Mouse (Mus musculus) midbrain, embryonic 12.5 days (tissue): ENCODE results near the gene Hspb7. TPM values are rescaled to one million over a fixed set of nuclear protein-coding genes. Genes with fewer than 3 reads are reported as not detected.

ENCODE experiments used
- ATAC-seq: fragments of 200-750 bp; cut with Nextera tagmentation; 2 replicates; pipeline ENCODE4 v1.8.0; 2017; ENCODE audit warnings: low read depth, moderate TSS enrichment, moderate library complexity; ENCODE audit not compliant: low FRiP score
- H3K27ac ChIP-seq: fragments of 300-500 bp; sonication (generic); replicated peaks from 2 replicates; pipeline ENCODE4 v1.5.1; 2016; ENCODE audit warnings: mild to moderate bottlenecking
- H3K27me3 ChIP-seq: fragments of 300-500 bp; sonication (generic); 2 replicates; pipeline ENCODE4 v1.6.1; 2016; ENCODE audit warnings: mild to moderate bottlenecking
- H3K36me3 ChIP-seq: fragments of 300-500 bp; sonication (generic); 2 replicates; pipeline ENCODE4 v1.6.1; 2016
- H3K4me1 ChIP-seq: fragments of 300-500 bp; sonication (generic); 2 replicates; pipeline ENCODE4 v1.6.1; 2016
- H3K4me2 ChIP-seq: fragments of 300-500 bp; sonication (generic); replicated peaks from 2 replicates; pipeline ENCODE4 v1.6.1; 2016; ENCODE audit warnings: mild to moderate bottlenecking, moderate library complexity
- H3K4me3 ChIP-seq: fragments of 300-500 bp; sonication (generic); 2 replicates; pipeline ENCODE4 v1.5.1; 2016; ENCODE audit warnings: mild to moderate bottlenecking
- H3K9ac ChIP-seq: fragments of 300-500 bp; sonication (generic); replicated peaks from 2 replicates; pipeline ENCODE4 v1.6.1; 2016; ENCODE audit warnings: mild to moderate bottlenecking, moderate library complexity
- H3K9me3 ChIP-seq: fragments of 300-500 bp; sonication (generic); 2 replicates; pipeline ENCODE4 v1.6.1; 2016; ENCODE audit warnings: mild to moderate bottlenecking
- WGBS: fragments of 180-500 bp; shearing (Covaris S2); methylation state at CpG from one replicate; pipeline ENCODE4 v1.1.7; 2016; 5-methylcytosine and 5-hydroxymethylcytosine counted together
- polyA plus RNA-seq: library from polyadenylated mRNA; unstranded; fragments of >200 nt; fragmentation: Nextera tagmentation; extraction: Ambion mirVana; gene quantifications from 2 replicates; pipeline ENCODE4 v1.2.1, GENCODE M21; 2016

Hspb7 gene
- polyA plus RNA-seq, 1 experiment from 2014 or later = 0.13 TPM

DNA sequence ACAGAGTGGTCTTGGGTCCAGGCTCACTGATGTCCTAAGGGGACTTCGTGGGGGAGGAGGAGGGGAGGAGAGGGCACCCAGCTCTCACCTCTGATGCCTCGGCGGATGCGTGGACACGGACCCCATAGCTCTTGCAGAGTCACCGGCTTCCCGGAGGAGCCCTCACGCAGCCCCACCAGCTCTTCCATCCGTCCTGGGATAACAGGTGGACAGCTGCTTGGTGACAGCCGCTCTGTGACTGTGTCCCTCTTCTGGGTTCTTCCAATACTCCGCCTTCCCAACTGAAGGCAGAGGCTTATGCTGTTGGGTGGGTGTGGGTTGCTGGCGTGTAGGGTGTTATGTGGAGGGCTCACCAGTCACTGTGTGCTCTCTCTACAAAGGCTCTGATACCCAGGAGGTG, 22.7 kb upstream of the Hspb7 start:
- 75% methylated on average over 12 of the region's 12 CpGs for WGBS
- H3K27ac ChIP-seq = no peak overlapping the region

DNA sequence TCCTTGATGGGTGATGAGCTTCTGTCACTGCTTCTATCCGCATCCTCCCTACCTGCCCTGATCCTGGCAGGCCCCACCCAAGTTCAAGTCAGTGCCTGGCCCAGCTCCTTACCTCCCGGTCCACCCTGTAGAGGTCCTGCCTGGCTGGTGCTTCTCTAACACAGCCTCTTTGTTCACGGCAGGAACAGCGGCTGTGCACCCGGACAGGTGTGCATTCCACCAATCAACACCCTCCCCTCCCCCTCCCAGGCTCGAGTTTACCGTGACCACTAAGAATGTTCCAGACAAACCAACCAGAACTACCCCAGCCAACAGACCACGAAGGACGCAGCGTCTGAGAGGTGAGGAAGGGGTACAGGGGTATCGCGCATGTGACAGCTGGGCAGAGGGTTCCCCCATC, 22.0 kb upstream of the Hspb7 start, which contains the start of gene Clcnka:
Gene Clcnka (minus strand): TSS at position 180 of the 400 bp plus-strand sequence.
- H3K4me2 ChIP-seq = no peak within 1 kb of the TSS
- no peaks in the 10 kb centered on the region for H3K36me3 ChIP-seq
- no peak within 1 kb of the TSS for H3K4me3 ChIP-seq
- ATAC-seq = no peak
- H3K27ac ChIP-seq = no peak within 1 kb of the TSS
- peaks cover 41% of the 10 kb centered on the region for H3K27me3 ChIP-seq
- H3K4me1 ChIP-seq = no peaks in the 10 kb centered on the region
- 66% methylated on average over 12 of the region's 12 CpGs for WGBS
- H3K9ac ChIP-seq = no peak within 1 kb of the TSS
- H3K9me3 ChIP-seq = no peaks in the 10 kb centered on the region

More for the DNA sequence above, 22.7 kb upstream of the Hspb7 start:
- H3K4me3 ChIP-seq = no peak overlapping the region
- no peaks in the 10 kb centered on the region for H3K36me3 ChIP-seq
- no peak for ATAC-seq
- H3K9ac ChIP-seq = no peak overlapping the region
- H3K27me3 ChIP-seq = peaks cover 41% of the 10 kb centered on the region; the same call in 1 of the 2 replicates
- H3K4me2 ChIP-seq = no peak overlapping the region
- no peaks in the 10 kb centered on the region for H3K4me1 ChIP-seq
- no peaks in the 10 kb centered on the region for H3K9me3 ChIP-seq

DNA sequence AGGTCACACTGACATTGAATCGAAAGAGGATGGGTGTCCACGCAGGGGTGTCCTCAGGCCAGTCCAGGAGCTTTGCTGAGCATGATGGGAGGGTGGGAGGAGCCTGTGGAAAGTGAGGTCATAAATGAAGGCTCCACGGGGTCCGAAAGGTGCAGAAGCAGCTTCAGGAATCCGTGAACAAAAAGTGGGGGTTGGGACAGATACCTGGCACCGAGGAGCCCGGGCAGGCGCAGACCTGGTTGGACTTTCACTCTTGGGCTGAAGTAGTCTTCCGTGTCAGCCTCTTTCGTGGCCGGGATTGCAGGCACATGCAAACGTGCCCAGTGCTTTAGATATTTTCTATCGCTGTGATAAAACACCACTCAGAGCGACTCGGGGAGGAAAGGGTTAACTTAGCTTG, 20.4 kb upstream of the Hspb7 start:
- no peak for ATAC-seq
- Histone ChIP-seq H3K27me3 (peaks cover 47% of the 10 kb centered on the region), H3K4me2 (no peak overlapping the region), H3K4me1 (peaks cover 3% of the 10 kb centered on the region; the same call in 1 of the 2 replicates), H3K36me3 (no peaks in the 10 kb centered on the region), H3K27ac (no peak overlapping the region), H3K9me3 (no peaks in the 10 kb centered on the region), H3K9ac (no peak overlapping the region), H3K4me3 (no peak overlapping the region)
- WGBS = 88% methylated on average over 15 of the region's 15 CpGs

DNA sequence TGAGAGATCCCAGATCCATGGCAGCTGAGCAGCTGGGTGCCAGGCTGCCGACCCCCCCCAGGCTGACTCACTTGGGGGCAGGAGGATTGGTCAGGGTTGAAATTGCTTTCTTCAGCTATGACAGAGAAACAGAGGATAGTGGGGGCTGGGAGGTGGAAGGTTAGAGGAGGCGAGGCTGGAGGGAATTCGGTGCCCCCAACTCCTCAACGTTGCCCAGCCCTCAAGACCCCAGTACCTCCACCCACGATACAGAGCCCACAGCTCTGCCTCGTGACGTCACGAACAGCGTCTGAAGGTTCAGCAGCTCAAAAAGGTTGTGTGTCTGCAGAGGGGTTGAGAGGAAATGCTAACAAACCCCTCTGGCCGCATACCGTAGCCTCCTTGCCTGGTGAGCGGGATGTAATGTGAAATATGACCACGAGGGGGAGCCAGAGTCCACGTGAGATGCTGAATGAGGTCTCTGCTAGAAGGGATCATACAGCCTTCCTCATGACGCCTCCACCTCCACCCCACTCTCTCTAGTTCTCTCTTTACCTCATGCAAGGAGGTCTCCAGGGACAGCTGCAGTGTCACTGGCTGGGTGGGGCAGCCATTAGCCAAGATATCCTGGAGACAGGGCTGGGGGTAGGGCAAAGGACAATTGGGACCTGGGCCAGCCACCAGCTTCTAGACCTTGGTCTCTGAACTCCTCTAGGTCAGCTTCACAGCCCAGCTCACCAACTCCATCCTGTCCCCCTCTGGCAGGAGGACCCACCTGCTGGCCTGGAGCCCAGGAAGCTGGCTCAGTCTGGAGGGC, 15.9 kb upstream of the Hspb7 start:
- H3K9me3 ChIP-seq = no peaks in the 10 kb centered on the region
- H3K4me3 ChIP-seq = no peak overlapping the region
- no peaks in the 10 kb centered on the region for H3K36me3 ChIP-seq
- peak; percentile 73 for ATAC-seq
- WGBS = 15% methylated on average over 15 of the region's 15 CpGs
- peak overlapping the region; percentile 29; the same call in 1 of the 2 replicates for H3K4me2 ChIP-seq
- peaks cover 3% of the 10 kb centered on the region; the same call in 1 of the 2 replicates for H3K4me1 ChIP-seq
- peak overlapping the region; percentile 37; the same call in 1 of the 2 replicates for H3K9ac ChIP-seq
- H3K27me3 ChIP-seq = peaks cover 28% of the 10 kb centered on the region
- no peak overlapping the region for H3K27ac ChIP-seq

DNA sequence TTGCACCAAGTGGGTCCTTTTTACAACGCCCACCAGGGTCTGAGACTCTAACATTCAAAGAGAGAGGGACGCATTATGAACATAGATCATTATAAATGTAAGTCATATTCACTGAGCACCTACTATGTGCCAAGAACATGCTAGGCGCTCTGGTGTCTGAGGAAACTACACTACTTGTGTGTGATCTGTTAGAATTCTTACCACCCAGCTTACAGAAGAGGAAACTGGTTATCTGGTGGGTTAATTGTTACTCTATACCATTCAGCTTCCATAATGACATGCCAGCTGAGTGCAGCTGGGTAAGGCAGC, 15.3 kb upstream of the Hspb7 start:
- Histone ChIP-seq H3K4me3 (no peak overlapping the region), H3K9ac (no peak overlapping the region), H3K27me3 (peaks cover 28% of the 10 kb centered on the region), H3K4me1 (peaks cover 3% of the 10 kb centered on the region; the same call in 1 of the 2 replicates), H3K36me3 (no peaks in the 10 kb centered on the region), H3K27ac (no peak overlapping the region), H3K4me2 (no peak overlapping the region), H3K9me3 (no peaks in the 10 kb centered on the region)
- no peak for ATAC-seq
- WGBS = 89% methylated on average over 3 of the region's 3 CpGs

DNA sequence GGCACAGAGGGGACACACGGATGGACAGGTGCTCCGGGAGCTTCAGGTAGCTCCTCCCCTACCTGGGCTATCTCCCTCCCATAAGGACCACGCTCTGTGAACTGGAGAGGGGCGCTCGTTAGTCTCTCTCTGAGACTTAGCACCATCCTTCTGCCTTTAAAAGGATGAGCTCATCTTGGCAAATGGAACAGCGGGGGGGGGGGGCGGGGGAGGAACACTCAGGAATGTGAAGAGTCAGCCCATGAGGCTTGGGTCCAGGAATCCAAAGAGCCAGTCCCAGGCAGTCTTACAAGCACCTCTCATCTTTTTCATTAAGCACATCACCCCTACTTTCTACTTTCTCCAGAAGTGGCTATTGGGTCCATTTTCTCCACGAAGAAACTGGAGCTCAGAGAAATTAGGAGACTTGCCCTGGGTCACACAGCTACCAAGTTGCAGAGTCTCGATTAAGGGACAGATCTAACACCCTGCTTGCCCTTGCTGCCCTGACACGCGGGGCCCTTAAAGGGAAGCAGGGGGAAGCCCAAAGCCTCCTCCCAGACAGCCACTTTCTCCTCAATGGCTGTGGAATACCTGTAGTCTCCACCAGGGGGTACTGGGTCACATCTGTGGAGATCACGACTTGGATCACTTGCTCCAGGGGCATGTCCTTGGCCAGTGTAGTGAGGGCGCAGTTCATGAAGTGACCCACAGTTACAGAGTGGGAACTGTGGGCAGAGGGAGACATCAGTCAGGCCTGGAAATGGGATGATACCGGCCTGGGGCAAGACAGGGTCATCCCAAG, 13.9 kb upstream of the Hspb7 start:
- Histone ChIP-seq H3K27ac (no peak overlapping the region), H3K27me3 (peaks cover 33% of the 10 kb centered on the region), H3K4me3 (no peak overlapping the region), H3K9me3 (no peaks in the 10 kb centered on the region), H3K4me1 (peaks cover 3% of the 10 kb centered on the region; the same call in 1 of the 2 replicates), H3K9ac (no peak overlapping the region), H3K4me2 (no peak overlapping the region), H3K36me3 (no peaks in the 10 kb centered on the region)
- WGBS = 44% methylated on average over 14 of the region's 14 CpGs
- no peak for ATAC-seq

DNA sequence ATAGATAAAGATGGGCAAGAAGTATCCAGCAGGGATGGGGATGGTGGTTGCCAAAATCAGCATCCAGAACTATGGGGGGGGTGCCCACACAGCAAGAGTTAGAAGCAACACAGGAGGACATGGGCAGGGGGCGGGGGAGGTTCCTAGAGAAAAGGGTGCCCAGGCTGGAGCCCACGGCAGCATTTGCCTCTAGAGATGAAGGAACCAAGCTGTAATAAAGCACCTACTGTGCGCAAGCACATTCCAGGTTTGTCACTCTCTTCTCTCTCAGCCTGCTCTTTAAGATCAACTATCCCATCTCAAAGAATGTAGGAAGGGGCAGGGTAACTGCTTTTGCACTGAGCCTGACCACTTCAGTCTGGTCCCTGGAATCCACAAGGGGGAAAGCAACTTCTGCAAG, 12.0 kb upstream of the Hspb7 start:
- WGBS = 93% methylated on average over 3 of the region's 3 CpGs
- H3K27ac ChIP-seq = no peak overlapping the region
- no peak overlapping the region for H3K4me3 ChIP-seq
- H3K27me3 ChIP-seq = peaks cover 38% of the 10 kb centered on the region
- no peak overlapping the region for H3K9ac ChIP-seq
- ATAC-seq = no peak
- no peaks in the 10 kb centered on the region for H3K36me3 ChIP-seq
- H3K9me3 ChIP-seq = no peaks in the 10 kb centered on the region
- peaks cover 3% of the 10 kb centered on the region; the same call in 1 of the 2 replicates for H3K4me1 ChIP-seq
- H3K4me2 ChIP-seq = no peak overlapping the region

DNA sequence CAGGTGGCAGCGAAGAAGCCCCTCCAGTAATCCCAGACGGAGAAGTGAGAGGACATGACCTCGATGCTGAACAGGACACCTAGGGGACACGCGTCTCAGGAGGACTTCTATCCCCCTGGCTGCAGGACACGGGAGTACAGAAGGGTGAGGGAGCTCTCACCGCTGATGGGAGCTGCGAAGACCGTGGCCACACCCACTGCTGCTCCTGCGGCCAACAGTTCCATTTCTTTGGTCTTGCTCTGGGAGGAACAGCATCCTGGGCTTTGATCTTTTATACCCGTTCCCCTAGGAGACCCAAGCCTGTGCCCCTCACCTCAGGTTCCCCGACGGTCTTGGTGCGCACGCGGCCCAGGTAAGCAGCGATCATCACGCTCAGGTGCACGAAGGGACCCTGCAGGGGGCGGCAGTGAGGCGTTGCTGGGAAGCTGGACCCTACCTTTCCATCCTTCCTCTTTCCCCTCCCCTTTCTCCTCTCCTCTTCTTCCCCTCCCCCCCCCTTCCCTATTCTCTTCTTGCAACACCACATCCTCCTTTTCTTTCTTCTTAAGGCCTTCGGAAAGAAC, 9.1 kb upstream of the Hspb7 start:
- ATAC-seq = no peak
- WGBS = 19% methylated on average over 22 of the region's 22 CpGs
- H3K9me3 ChIP-seq = 0 out of 2 replicates have a peak, but pooled peaks cover 1% of the 10 kb centered on the region
- no peak overlapping the region for H3K27ac ChIP-seq
- no peak overlapping the region for H3K9ac ChIP-seq
- no peak overlapping the region for H3K4me3 ChIP-seq
- H3K4me2 ChIP-seq = no peak overlapping the region
- H3K27me3 ChIP-seq = peaks cover 14% of the 10 kb centered on the region; the same call in 1 of the 2 replicates
- H3K4me1 ChIP-seq = no peaks in the 10 kb centered on the region
- H3K36me3 ChIP-seq = no peaks in the 10 kb centered on the region

DNA sequence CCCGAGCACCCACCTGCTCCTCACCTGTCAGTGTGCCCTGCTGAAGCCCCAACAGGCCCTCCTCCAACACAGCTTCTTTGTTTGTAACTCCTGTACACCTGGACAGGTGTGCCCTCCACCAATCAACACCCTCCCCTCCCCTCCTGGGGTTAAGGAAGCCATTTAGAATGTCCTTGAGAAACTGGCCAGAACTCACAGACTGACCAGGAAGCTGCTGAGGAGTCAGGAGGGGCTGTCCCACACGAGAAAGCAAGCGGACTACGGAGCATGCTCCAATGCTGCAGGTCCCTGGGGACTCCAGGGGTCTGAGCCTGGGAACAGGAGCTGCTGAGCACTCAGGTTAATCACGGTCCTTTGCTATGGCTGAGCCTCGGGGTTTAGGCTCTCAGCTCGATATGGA, 4.7 kb upstream of the Hspb7 start, which contains the start of gene Clcnkb:
Gene Clcnkb (minus strand): TSS at position 91 of the 400 bp plus-strand sequence.
- Histone ChIP-seq H3K9me3 (0 out of 2 replicates have a peak, but pooled peaks cover 2% of the 10 kb centered on the region), H3K9ac (no peak within 1 kb of the TSS), H3K27me3 (peaks cover 11% of the 10 kb centered on the region; the same call in 1 of the 2 replicates), H3K27ac (no peak within 1 kb of the TSS), H3K4me1 (no peaks in the 10 kb centered on the region), H3K4me2 (no peak within 1 kb of the TSS), H3K4me3 (no peak within 1 kb of the TSS), H3K36me3 (no peaks in the 10 kb centered on the region)
- ATAC-seq = no peak
- 67% methylated on average over 7 of the region's 7 CpGs for WGBS

DNA sequence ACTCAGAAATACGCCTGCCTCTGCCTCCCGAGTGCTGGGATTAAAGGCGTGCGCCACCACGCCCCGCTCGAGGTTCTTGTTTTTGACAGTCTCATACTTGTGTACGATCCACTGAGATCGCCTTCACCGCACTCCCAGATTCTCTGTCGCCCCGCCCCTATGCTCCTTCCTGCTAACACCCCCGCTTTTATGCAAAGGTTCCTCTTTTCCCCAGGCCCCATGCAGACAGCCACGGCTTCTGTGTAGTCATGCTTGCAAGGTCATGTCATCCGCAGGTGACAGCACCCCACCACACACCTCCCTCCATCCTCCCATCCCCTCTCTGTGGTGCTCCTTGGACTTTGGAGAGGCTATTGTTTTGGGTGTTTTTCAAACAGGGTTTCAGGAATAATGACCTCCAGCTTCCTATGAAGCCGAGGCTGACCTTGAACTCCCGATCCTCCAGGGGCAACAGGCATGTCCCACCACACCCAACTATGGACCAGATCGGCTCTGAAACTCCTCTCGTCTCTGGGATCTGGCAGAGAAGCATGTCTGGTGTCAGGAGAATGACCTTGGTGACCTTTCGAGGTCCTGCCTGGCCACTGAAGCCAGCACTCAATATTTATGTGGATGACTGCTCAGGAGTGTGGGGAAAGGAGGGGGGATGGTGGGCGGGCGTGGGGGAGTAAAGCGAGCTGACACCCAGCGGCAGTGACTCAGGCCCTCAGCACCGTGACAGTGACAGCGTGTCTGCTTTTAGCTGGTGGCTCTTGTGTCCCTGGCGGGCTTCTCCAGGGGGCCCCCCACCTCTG, 984 bp upstream of the Hspb7 start:
- ATAC-seq = no peak
- peaks cover 20% of the 10 kb centered on the region for H3K27me3 ChIP-seq
- no peaks in the 10 kb centered on the region for H3K4me1 ChIP-seq
- no peak overlapping the region for H3K27ac ChIP-seq
- no peak overlapping the region for H3K4me2 ChIP-seq
- 0 out of 2 replicates have a peak, but pooled peaks cover 2% of the 10 kb centered on the region for H3K9me3 ChIP-seq
- H3K4me3 ChIP-seq = no peak overlapping the region
- WGBS = 73% methylated on average over 27 of the region's 27 CpGs
- H3K9ac ChIP-seq = no peak overlapping the region
- no peaks in the 10 kb centered on the region for H3K36me3 ChIP-seq

DNA sequence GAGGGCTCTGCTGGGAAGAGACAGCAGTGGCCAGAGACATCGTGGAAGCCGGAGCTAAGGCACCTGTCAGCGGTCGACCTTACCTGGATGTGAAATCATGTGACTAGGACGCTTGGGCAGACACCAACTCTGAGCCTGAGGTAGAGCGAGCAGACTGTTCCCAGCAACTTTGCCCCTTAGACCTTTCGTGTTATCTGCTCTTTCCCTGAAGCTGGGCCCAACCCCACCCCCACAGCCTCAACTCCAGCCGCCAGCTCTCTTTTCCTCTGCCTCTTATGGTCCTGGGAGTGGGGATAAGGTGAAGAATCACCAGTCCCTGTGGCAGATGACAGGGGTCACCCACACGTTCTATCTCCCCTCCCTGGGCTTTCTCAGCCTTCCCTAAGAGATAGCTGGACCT, 307 bp downstream of the Hspb7 start:
- no peak for ATAC-seq
- Histone ChIP-seq H3K4me3 (no peak overlapping the region), H3K27me3 (peaks cover 33% of the 10 kb centered on the region), H3K27ac (no peak overlapping the region), H3K9ac (no peak overlapping the region), H3K4me2 (no peak overlapping the region), H3K9me3 (0 out of 2 replicates have a peak, but pooled peaks cover 2% of the 10 kb centered on the region), H3K4me1 (peaks cover 5% of the 10 kb centered on the region), H3K36me3 (no peaks in the 10 kb centered on the region)
- WGBS = 52% methylated on average over 9 of the region's 9 CpGs
